Mouse (Mus musculus) telencephalon, adult 2 months (tissue): ENCODE data around the gene Espn.

Experiments
- DNase-seq: peaks from one replicate; pipeline ENCODE4 v3.0.0-alpha.2; 2011; ENCODE audit warnings: low read depth, low spot score

Gene Espn

DNA sequence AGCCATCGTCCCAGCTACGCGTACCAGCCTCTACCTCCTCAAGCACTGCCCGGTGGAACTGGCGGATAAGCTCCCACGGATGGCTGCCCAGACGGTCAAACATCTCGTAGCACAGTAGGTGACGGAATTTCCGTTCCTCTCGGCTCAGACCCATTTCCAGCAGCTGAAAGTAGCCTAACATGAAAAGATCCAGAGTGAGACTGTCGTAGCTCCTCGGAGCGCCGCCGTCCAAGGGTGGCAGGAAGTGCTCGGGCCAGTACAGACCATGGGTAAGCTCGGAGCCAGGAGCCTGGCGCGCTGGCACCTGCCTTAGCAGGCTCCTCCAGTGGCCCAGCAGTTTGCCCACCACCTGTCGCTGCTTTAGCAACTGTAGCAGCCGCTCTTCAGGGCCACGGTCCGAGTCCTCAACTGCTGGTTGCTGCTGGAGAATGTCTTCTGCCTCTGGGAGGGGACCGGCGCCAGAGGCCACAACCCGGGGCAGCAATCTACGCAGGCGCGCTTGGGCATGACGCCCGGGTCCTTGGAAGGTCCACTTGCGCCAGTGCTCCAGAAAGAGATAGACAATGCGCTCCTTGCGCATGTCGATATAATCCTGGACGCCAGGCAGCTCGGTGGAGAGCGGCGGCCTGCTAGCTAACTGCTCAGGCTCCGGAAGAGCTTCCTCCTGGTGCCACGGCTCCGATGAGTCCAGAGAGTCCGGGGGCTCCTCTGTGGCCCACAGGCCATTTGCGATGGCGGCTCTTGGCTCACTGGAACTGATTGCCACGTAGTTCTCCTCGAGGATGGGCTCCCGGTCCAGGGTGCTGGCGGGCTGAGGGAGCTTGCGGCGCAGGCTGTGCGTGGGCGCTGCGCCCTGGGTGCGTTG lies 26.8 kb downstream of the Espn start:
- no peak for DNase-seq

GRCm38 (mm10) chr4:152124361-152124961 lies 27.7 kb downstream of the Espn start:
- DNase-seq, result no peak

DNA sequence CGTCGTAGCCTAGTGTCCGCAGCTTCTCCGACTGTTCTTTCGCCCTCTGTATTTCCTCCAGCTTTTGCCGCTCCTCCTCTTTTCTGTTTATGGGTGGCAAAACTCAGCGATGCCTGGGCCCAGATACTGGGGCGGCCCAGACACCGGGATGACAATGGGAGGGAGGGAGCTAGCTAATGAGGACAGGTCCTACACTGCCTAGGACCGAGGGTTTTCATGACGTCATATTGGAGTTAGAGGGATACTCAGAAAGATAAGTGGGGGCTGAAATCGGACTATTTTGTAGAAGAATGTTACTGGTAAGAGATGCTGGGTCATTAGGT lies 31.0 kb downstream of the Espn start:
- DNase-seq, result no peak

GRCm38 (mm10) chr4:152120311-152121182 lies 31.6 kb downstream of the Espn start:
- DNase-seq, result no peak

GRCm38 (mm10) chr4:152119396-152120292 lies 32.5 kb downstream of the Espn start:
- no peak for DNase-seq

- DNase-seq, result no peak
Observed at GRCm38 (mm10) chr4:152117538-152117937, 34.6 kb downstream of the Espn start.

GRCm38 (mm10) chr4:152115921-152116612 lies 36.1 kb downstream of the Espn start, which contains the start of gene Tnfrsf25:
Tnfrsf25 (plus strand) TSS chr4:152115934.
- no peak for DNase-seq

DNA sequence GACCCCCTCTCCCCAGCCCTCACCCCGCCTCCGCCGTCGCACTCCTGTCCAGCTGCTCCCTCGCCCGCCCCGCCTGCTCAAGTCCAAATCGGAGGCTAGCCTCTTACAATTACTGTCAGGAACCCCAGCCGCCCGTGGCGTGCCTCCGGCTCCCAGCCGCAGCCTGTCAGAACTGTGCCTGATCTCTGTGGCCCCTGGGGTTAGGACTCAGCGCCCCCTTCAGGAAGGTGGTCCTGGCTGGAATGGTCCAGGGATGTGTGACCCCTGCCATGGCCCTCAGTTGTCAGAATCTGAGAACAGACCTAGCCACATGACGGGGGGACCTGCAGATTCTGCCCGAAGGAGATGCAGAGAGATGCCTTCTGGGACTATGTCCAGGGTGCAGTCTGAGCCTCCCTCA lies 38.1 kb downstream of the Espn start:
- no peak for DNase-seq

DNA sequence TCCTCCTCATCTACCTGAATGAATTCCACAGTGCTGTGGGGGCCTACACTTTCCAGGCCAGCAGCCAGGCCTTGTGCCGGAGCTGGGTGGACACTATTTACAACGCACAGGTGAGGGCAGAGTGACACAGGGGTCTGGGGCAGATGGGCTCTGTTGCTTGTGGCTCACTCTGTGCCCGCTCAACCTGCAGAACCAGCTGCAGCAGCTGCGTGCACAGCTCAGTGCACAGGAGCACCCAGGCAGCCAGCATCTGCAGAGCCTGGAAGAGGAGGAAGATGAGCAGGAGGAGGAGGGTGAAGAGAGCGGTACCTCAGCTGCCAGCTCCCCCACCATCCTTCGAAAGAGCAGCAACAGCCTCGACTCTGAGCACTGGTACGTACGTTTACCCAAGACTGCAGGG lies 39.8 kb downstream of the Espn start:
- no peak for DNase-seq

DNA sequence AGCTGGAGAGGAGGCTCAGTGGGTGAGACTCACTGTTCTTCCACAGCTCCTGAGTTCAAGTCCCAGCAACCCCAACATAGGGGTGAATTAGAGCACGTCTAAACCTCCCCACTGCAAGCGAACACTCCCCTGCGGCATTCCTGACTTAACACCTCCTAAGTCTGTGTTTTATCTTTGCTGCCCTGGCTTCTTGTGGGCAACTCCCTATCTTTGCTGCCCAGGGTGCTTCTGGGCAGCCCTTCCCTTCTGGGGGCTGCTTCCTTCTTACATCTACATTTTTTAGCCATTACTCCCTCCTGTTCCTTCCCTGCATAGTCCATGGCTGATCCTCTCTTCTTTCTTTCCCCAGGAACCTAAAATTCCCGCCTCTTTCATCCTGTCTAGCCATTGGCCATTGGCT lies 41.5 kb downstream of the Espn start:
- no peak for DNase-seq

GRCm38 (mm10) chr4:152109509-152109908 lies 42.7 kb downstream of the Espn start:
- no peak for DNase-seq

- no peak for DNase-seq
Observed at GRCm38 (mm10) chr4:152108673-152109072, 43.5 kb downstream of the Espn start.

DNA sequence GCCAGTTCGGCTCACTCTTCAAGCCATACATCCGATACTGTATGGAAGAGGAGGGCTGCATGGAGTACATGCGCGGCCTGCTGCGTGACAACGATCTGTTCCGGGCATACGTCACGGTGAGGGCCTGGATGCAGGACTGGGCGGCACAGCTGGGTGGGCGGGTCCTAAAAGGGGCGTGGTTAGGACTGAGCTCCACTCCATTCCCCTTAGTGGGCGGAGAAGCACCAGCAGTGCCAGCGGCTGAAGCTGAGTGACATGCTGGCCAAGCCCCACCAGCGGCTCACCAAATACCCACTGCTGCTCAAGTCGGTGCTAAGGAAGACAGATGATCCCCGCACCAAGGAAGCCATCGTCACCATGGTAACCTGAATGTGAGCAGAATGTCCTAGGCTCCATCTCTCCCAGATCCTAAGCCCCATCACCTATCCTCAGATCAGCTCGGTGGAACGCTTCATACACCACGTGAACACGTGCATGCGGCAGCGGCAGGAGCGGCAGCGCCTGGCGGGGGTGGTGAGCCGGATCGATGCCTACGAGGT lies 44.1 kb downstream of the Espn start:
- no peak for DNase-seq

DNA sequence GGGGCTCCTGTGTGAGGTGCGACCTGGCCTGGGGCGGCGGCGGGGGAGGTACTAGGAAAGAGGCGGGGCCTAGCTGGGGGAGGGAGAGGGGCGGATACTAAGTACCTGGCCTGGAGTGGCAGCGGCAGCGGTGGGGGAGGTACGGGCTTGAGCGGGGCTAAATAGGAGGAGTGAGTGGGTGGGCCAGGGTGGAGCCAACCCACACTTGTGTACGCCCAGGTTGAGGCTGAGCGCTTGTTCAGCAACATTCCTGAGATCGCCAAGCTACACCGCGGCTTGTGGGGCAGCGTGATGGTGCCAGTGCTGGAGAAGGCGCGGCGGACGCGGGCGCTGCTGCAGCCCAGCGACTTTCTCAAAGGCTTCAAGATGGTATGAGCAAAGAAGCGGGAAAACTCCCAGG lies 44.7 kb downstream of the Espn start:
- DNase-seq, result no peak

DNA sequence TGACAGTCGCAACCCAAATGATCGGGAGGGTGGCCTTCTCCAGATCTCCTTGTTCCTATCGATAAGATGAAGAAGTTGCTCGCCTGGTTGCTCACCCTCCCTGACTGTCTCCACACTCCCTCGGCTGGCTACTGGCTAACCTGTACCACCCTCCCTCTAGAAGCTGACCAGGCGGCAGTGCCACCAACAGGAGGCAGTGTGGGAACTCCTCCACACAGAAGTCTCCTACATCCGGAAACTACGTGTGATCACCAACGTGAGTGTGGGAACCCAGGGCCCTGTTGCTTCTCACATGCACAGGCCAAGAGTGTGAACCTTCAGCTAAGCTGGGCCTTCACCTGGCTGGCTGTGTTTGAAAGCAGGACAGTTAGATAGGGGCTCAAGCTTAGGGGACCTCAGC lies 45.4 kb downstream of the Espn start:
- DNase-seq, result no peak

DNA sequence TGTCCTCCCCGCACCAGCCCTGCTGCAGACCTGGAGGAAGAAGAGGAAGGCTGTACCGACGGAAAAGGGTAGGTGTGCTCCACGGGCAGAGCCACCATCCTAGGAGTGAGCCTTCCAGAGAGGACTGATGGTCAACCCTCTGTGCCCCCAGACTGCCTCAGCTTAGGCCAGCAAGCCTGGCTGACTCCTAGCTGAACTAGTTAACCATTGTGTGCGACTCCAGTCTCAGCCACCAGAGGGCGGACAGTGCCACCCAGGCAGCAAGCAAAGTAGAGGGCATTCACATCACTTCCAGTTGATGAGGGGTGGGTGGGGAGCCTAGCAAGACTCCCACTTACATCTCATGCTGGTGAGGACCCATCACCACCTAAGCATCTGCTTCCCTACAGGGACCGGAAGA lies 49.1 kb downstream of the Espn start:
- no peak for DNase-seq

- DNase-seq, result no peak
Observed at GRCm38 (mm10) chr4:152101921-152102320, 50.2 kb downstream of the Espn start.

DNA sequence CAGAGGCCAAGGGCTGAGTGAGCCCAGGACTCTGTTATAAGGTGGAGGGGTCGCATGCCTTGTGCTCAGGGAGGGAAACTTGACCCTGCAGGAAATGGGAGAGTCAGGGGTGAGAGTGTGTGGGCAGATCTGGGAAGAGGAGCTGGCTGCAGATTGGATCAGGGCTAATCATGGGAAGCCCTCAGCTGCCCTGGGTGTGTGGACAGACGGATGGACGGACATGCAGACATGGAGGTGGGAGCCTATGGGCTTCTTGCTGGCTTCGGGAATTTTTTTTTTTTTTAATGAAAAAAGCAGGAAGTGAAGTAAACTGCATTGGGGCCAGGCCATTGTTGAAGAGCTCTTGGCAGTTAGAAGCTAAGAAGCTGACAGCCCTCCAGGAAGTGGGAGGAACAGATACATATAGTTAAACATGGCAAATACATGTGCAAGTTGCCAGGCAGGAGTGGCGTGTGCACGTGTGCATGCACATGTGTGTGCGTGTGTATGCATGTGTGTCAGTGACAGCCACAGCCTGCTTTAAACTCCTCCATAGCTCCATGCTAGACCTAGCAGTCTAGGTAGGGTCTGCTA lies 51.0 kb downstream of the Espn start:
- DNase-seq, result no peak

DNA sequence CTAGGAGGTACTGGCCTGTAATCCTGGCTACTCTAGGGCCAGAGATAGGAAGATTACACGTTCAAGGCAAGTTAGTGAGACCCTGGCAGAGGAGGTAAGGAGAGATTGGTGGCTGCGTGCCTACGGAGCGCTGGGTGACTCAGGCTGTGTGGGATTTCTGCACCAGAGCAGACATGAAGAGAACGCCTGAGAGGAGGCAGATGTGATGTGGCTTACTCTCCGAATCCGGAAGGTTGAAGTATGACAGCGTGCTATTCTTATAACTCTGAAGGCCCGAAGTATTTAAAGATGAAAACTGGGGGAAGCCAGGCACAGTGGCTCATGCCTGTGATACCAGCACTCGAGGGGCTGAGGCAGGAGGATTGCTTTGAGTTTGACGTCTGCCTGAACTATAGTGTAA lies 51.6 kb downstream of the Espn start:
- peak; percentile 94 for DNase-seq
